In the genomic region with DNA sequence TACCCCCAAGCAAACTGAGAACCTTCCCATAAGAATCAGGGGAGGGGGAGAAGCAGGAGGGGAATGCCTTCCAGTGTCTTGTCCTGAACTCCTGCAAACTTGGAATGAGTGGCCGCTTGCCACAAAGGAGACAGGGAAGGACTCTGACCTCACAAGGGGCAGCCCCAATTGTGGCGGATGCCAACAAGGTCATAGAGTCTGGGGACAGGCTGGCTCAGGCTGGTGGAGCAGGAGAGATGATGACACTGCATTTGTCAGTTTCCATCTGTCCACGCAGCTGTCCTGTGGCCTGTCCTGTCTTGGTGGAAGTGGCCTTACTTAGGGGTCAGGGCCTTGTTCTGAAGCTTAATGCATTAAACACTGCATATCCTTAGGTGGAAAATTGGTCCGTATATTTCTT, we compare ENCODE assay signal across 13 mouse cellular contexts.
DNase-seq lines count a peak whose midpoint lies in the region; ATAC-seq and TF ChIP-seq lines count a peak whose summit lies in the region.
"Had no signal": no experiment of that assay in that cellular context is flagged by ENCODE, and none has a peak within 500 bp of the region (broad histone marks: within the 10 kb centered on the region; RNA-seq: fewer than 3 reads in every experiment).

No protein-coding gene starts in this region.

- no peak for TF ChIP-seq CTCF in forebrain, postnatal 0 days (IDR thresholded peaks at IDR 0.05; ENCODE audit: low read depth)
- TF ChIP-seq CTCF in lung, postnatal 0 days (IDR thresholded peaks at IDR 0.05), result no peak

- H3K4me3 ChIP-seq in forebrain, embryonic 10.5 days, result no peak overlapping the region
- no peak overlapping the region for H3K4me3 ChIP-seq in forebrain, postnatal 0 days (ENCODE audit: low read depth, low read length)
- no peak overlapping the region for H3K4me3 ChIP-seq in lung, postnatal 0 days (ENCODE audit: low read depth, low read length)
- no peak overlapping the region for H3K4me3 ChIP-seq in forebrain, embryonic 11.5 days (ENCODE audit: low read depth, low read length)
- no peak overlapping the region for H3K4me3 ChIP-seq in midbrain, embryonic 14.5 days (replicated peaks; ENCODE audit: low read depth, low read length)
- H3K4me3 ChIP-seq: heart, embryonic 12.5 days; stomach, embryonic 15.5 days had no signal

- no peak overlapping the region for H3K9ac ChIP-seq in forebrain, postnatal 0 days
- no peak overlapping the region for H3K9ac ChIP-seq in lung, postnatal 0 days (replicated peaks; ENCODE audit: low read depth)
- no peak overlapping the region for H3K9ac ChIP-seq in forebrain, embryonic 11.5 days (ENCODE audit: low read length)
- H3K9ac ChIP-seq in midbrain, embryonic 14.5 days (replicated peaks; ENCODE audit: low read length), result no peak overlapping the region
- H3K9ac ChIP-seq: heart, embryonic 12.5 days; stomach, embryonic 15.5 days had no signal

- no peaks in the 10 kb centered on the region for H3K9me3 ChIP-seq in forebrain, embryonic 10.5 days
- no peaks in the 10 kb centered on the region for H3K9me3 ChIP-seq in forebrain, postnatal 0 days (ENCODE audit: low read length)
- H3K9me3 ChIP-seq in lung, postnatal 0 days (ENCODE audit: low read length), result no peaks in the 10 kb centered on the region
- no peaks in the 10 kb centered on the region for H3K9me3 ChIP-seq in forebrain, embryonic 11.5 days (ENCODE audit: control insufficient read depth, low read length)
- H3K9me3 ChIP-seq in midbrain, embryonic 14.5 days (ENCODE audit: control insufficient read depth, low read length), result no peaks in the 10 kb centered on the region
- H3K9me3 ChIP-seq: heart, embryonic 12.5 days; stomach, embryonic 15.5 days had no signal

- H3K36me3 ChIP-seq in forebrain, embryonic 10.5 days (replicated peaks), result no peaks in the 10 kb centered on the region
- no peaks in the 10 kb centered on the region for H3K36me3 ChIP-seq in forebrain, postnatal 0 days (ENCODE audit: insufficient read depth)
- H3K36me3 ChIP-seq in lung, postnatal 0 days (ENCODE audit: insufficient read depth, low read length), result no peaks in the 10 kb centered on the region
- H3K36me3 ChIP-seq in forebrain, embryonic 11.5 days (ENCODE audit: control insufficient read depth, insufficient read depth, low read length), result no peaks in the 10 kb centered on the region
- no peaks in the 10 kb centered on the region for H3K36me3 ChIP-seq in midbrain, embryonic 14.5 days (ENCODE audit: control insufficient read depth, insufficient read depth, low read length)
- H3K36me3 ChIP-seq: heart, embryonic 12.5 days; stomach, embryonic 15.5 days had no signal

- no peaks in the 10 kb centered on the region for H3K27me3 ChIP-seq in forebrain, embryonic 10.5 days (ENCODE audit: poor library complexity, severe bottlenecking)
- no peaks in the 10 kb centered on the region for H3K27me3 ChIP-seq in forebrain, postnatal 0 days (ENCODE audit: insufficient read depth, low read length)
- H3K27me3 ChIP-seq in lung, postnatal 0 days (replicated peaks; ENCODE audit: insufficient read depth, low read length), result no peaks in the 10 kb centered on the region
- H3K27me3 ChIP-seq in forebrain, embryonic 11.5 days (ENCODE audit: control insufficient read depth, insufficient read depth, low read length), result no peaks in the 10 kb centered on the region
- H3K27me3 ChIP-seq in midbrain, embryonic 14.5 days (ENCODE audit: control insufficient read depth, insufficient read depth, low read length), result no peaks in the 10 kb centered on the region
- H3K27me3 ChIP-seq: heart, embryonic 12.5 days; stomach, embryonic 15.5 days had no signal

- WGBS in forebrain, embryonic 10.5 days, result 66% methylated on average over 4 of the region's 4 CpGs
- 53% methylated on average over 4 of the region's 4 CpGs for WGBS in forebrain, postnatal 0 days
- 81% methylated on average over 4 of the region's 4 CpGs for WGBS in lung, postnatal 0 days
- 48% methylated on average over 4 of the region's 4 CpGs for WGBS in forebrain, embryonic 11.5 days
- 54% methylated on average over 4 of the region's 4 CpGs for WGBS in midbrain, embryonic 14.5 days

- TF ChIP-seq EP300 in lung, postnatal 0 days (IDR thresholded peaks at IDR 0.05), result no peak

- no peak for ATAC-seq in forebrain, postnatal 0 days
- ATAC-seq in lung, postnatal 0 days, result 0 out of 2 replicates have a peak, but pooled peaks have one; percentile 25
- ATAC-seq in forebrain, embryonic 11.5 days (replicated peaks; ENCODE audit: low FRiP score), result no peak
- ATAC-seq in midbrain, embryonic 14.5 days (ENCODE audit: low FRiP score, low TSS enrichment), result no peak

- DNase-seq in forebrain, embryonic 10.5 days (ENCODE audit: extremely low spot score, low spot score), result no peak
- no peak for DNase-seq in forebrain, postnatal 0 days
- no peak for DNase-seq in lung, postnatal 0 days (ENCODE audit: low spot score)
- DNase-seq in lung, postnatal 14 days, result no peak
- peak; percentile 56 for DNase-seq in forebrain, embryonic 11.5 days (ENCODE audit: low spot score)
- no peak for DNase-seq in midbrain, embryonic 14.5 days
- no peak for DNase-seq in heart, postnatal 4 days
- no peak for DNase-seq in heart, adult 18-20 months
- DNase-seq: gastrocnemius, postnatal 10 days; left cerebral cortex, postnatal 4 days; thymus, postnatal 14 days had no signal

- peaks cover 64% of the 10 kb centered on the region for H3K4me1 ChIP-seq in forebrain, embryonic 10.5 days
- no peaks in the 10 kb centered on the region for H3K4me1 ChIP-seq in forebrain, postnatal 0 days (ENCODE audit: insufficient read depth)
- peaks cover 5% of the 10 kb centered on the region; the same call in 1 of the 2 replicates for H3K4me1 ChIP-seq in lung, postnatal 0 days (ENCODE audit: insufficient read depth, low read depth, low read length)
- peaks cover 4% of the 10 kb centered on the region; the same call in 1 of the 2 replicates for H3K4me1 ChIP-seq in forebrain, embryonic 11.5 days (replicated peaks; ENCODE audit: control insufficient read depth, insufficient read depth, low read length)
- H3K4me1 ChIP-seq in midbrain, embryonic 14.5 days (ENCODE audit: control insufficient read depth, insufficient read depth, low read length), result peaks cover 13% of the 10 kb centered on the region
- H3K4me1 ChIP-seq: heart, embryonic 12.5 days; stomach, embryonic 15.5 days had no signal

- peak overlapping the region; percentile 83 for H3K27ac ChIP-seq in forebrain, embryonic 10.5 days
- no peak overlapping the region for H3K27ac ChIP-seq in forebrain, postnatal 0 days (ENCODE audit: low read depth, low read length)
- no peak overlapping the region for H3K27ac ChIP-seq in lung, postnatal 0 days (ENCODE audit: low read length)
- H3K27ac ChIP-seq in forebrain, embryonic 11.5 days (ENCODE audit: low read depth, low read length), result peak overlapping the region; percentile 77
- peak overlapping the region; percentile 42; the same call in 1 of the 2 replicates for H3K27ac ChIP-seq in midbrain, embryonic 14.5 days (replicated peaks; ENCODE audit: low read depth, low read length)
- H3K27ac ChIP-seq: stomach, embryonic 15.5 days had no signal

- no peak overlapping the region for H3K4me2 ChIP-seq in forebrain, postnatal 0 days (ENCODE audit: low read depth)
- no peak overlapping the region for H3K4me2 ChIP-seq in lung, postnatal 0 days (replicated peaks; ENCODE audit: low read depth, low read length)
- H3K4me2 ChIP-seq in forebrain, embryonic 11.5 days (ENCODE audit: low read depth, low read length, severe bottlenecking), result no peak overlapping the region
- H3K4me2 ChIP-seq in midbrain, embryonic 14.5 days (ENCODE audit: low read length), result no peak overlapping the region
- H3K4me2 ChIP-seq: heart, embryonic 12.5 days; stomach, embryonic 15.5 days had no signal

Comparison
In these comparisons a context has a peak if more than half of its experiments do, and no peak if none do; other contexts are left out.
1. H3K27ac ChIP-seq: peak in forebrain, embryonic 10.5 days (single experiment), forebrain, embryonic 11.5 days (single experiment) and midbrain, embryonic 14.5 days (single experiment); none in forebrain, postnatal 0 days (single experiment) and lung, postnatal 0 days (single experiment).